Mouse (Mus musculus): ENCODE measurements at regions not wholly inside any gene's neighbourhood (a gene's known extent, or its start where the extent isn't known, plus 50 kb on each side); places are given as distances from the start of the nearest gene placed in this dataset.

DNA sequence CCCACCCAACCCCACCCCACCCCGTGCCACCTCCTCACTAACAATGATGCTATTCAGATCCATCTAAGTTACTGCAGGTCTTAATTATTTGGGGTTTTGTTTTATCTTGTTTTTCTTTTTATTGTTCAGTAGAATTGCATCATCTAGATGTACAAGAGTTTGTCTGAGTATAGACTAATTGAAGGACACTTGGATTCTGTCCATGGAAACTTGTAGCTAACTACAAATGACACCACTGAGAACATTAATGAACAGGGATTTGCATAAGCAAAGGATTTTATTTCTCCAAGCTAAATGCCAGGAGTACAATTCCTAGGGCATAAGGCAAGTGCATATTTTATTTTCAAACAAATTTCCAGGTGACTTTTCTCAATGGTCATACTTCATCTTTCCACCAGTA is 318.4 kb upstream of the Slc7a11 start:
- DNase-seq = no peak

DNA sequence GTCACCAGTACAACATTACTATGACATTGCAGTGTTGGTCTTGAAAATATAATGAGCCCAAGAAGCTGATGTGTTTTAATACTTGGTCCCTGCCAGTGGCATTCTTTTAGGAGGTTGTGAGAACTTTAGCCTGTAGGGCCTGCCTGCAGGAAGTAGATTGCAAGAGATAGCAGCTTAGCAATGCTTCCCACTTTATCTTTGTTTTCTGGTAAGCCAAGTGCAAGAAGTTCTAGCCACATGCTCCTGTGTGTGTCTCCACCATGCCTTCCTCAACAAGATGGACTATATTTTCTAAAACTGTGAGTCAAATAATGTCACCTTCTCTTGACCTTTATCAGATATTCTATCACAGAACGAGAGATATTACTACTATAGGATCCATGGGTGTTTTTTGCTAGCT is 314.7 kb upstream of the Slc7a11 start:
- no peak for DNase-seq

DNA sequence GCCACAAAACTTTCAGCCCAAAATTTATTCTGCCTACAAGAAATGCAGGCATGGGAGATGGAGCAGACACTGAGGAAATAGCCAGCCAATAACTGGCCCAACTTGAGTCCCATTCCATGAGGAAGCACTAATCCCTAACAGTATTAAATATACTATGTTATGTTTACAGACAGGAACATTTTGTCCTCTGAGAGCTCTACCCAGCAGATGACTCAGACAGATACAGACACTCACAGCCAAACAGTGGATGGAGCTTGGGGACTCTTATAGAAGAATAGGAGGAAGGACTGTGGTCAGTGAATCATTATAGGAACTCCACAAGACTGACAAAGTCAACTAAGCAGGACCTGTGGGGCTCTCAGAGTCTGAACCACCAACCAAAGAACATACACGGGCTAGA is 293.8 kb upstream of the Slc7a11 start:
- DNase-seq = no peak

DNA sequence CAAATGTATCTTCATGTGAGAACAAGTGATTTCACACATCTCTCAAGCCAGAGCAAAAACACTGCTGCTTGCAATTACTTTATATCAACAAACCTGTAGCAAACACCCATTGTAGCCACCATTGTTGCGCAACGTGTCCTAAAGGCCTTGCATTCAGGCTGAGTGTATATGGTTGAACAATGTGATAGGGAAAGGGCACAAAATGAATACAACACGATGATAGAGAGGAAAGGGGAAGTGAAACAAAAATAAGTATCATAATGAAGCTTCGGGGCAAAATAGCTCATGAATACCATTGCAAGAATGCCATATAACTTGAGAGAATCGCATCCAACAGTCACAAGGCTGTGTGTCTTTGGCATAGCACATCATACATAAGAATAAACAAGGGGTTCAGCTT is 275.6 kb upstream of the Slc7a11 start:
- DNase-seq = no peak

DNA sequence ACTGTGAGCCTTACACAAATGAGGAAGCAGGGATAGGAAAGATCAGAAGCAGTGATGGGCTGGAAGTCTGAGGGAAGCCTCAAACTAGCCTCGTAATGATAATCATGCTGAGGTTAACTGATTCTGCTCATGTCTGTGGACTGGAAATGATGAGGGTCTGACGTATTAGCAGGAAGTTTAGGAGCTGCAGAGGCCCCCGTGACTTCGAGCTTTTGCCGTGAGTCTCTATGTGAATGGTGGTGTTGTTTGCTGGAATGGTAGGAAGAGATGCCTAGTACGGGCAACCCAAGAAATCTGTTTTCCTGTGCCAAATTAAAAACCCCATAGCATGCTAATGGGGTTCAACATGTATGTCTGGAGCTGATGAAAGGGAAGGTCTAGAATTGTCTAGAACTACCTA is 270.0 kb upstream of the Slc7a11 start:
- DNase-seq = no peak

DNA sequence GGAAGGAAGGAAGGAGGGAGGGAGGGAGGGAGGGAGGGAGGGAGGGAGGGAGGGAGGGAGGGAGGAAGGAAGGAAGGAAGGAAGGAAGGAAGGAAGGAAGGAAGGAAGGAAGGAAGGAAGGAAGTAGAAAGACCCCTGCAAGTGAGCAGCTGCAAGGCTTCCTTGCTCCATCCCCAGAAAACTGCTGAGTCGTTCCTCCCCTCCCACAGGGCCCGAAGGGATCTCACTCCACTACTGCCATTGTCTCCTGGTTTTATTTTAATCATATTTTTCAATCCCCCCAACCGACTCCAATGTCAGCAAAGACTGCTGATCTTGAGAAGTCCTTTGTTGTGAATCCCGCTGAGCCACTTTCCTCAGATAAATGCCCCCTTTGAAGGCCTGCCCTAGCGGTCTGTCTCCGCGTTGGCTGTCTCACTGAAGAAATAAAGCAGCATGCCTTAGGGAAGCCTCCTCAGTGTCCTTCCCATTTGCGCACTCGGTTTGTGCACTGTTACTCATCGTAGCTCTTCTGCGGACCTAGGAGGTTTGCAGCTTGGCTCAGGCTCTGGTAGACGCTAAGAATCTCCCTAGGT is 266.1 kb upstream of the Slc7a11 start:
- DNase-seq = no peak

DNA sequence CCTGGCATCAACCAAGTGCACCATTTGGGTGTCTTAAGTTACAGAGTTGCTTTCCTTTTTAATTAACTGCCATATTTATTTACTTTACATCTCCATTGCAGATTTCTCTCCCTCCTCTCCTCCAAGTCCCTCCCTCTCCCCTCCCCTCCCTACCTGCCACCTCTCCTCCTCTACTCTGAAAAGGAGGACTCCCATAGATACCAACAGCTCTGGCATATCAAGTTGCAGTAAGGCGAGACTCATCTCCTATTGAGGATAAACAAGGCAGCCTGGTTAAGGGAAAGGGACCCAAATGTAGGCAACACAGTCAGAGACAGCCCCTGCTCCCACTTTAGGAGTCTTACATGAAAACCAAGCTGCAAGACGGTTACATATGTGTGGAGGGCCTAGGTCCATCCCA is 263.3 kb upstream of the Slc7a11 start:
- DNase-seq = no peak

DNA sequence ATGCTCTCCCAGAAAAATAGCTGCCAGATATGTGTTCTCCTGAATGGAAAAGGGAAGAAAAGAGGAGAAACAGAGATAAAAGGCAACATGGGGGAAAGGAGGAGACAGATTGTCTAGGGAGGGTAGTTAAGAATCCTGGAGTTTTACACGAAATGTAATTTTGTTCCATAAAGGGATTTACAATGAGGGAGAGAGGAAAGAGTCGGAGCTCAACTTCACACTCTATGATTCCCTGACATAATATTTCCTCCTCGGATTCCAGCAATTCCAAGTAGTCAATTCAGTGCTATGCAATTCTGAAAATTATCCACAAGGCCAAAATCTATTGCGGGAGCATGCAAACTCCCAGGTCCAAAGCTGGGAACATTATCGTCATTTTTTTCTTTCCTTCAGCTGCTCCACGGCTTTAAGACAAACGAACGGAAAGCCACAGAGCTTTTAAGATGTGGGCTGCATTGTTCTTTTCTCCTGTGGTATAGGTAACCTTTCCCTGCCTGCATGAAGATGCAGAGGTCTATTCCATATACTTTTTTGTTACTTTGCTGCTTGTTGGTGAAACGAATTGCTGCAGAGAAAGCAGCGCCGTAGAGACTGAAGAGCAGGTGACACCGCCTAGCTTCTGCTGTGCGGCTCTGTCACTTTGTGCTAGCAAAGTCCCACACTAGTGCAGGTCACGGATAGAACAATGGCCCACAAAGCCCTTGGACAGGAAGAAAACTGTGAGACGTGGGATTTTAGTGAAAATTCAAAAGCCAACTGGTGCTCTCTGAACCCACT is 251.7 kb upstream of the Slc7a11 start:
- DNase-seq = no peak

DNA sequence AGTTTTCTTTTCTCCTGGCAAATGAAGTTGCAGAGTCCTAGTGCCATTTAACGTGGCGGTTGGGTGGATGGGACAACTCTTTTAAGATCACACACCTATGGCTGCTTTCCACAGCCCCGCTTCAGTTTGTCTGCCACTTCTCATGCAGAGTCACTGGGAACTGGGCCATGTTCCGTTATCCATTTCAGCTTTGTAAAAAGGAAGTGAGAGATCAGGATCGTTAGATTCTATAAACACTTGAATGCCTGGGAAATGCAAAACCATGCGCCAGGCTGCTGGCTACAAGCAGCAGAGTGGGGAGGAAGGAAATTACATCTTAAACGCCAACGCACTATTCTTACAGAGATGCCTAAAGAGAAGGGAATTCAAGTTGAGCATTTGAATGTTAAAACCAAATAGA is 251.1 kb upstream of the Slc7a11 start:
- DNase-seq = no peak

DNA sequence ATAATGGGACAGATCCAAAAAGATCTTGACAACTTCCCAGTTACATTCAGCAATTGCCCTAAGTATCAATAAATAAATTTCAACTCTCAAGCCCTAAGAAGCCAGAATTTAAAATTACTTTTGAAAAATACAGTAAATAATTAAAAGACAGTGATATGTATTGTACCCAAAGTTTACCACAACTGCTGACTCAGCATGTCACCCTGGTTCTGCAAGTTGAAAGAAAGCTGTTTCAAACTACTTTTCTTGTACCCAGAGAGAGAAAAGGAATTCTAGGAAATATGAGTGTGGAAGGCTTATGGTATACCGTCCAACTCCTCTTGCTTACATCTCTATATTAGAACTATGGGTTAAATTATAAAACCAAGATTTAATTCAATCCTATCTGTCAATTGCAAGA is 248.9 kb upstream of the Slc7a11 start:
- no peak for DNase-seq

DNA sequence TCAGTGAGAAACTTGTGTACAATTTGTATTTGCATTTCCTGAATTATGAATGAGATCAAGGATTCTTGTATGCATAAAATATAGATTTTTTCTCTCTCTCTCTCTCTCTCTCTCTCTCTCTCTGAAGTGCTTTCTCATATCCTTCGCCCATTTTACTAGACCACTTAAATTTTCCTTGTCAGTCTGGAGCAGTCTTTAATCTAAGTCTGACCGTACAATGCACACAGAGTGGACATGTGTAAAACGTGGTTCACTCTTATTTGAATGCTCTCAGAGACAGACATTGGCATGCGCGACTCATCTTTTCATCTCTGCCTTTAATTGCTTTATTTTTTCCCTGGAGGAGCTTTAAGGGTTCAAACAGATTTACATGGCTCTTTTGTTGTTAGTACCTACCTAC is 247.3 kb upstream of the Slc7a11 start:
- DNase-seq = no peak

DNA sequence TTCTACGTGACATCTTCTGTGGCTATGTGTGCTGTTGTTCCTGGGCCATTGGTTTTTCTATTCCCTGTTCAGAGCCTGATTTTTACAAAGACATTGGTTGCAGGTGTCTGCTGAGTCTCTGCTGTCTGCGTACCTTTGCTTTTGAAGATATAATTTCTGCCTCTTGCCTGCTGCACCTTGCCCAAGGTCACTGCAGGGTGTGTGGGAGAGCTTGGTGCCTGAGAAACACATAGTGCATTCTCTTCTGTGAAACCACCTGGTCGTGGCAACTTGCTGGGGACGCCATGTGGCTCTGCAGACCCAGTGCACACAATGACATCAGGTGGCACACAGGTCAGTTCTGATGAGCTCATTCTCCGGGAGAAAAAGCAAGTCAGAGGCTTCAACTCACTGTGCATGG is 246.0 kb upstream of the Slc7a11 start:
- DNase-seq = no peak

DNA sequence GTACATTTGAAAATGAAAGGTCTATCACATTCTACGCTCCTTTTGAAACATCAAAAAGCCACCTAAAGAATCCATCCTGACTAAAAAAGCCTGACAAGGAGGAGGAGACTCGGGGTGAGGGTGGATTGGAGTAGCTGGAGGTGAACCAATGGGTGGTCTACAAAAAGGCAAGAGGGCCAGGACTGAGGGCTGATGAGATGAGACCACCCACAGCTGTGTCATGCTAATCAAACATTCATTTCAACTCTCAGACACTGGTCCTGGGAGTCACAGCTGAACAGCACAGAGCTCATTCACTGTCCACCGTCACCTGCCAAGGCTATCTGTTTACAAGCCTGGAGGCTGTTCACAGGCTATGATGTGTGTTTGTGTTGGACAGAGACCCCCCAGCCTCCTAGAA is 244.3 kb upstream of the Slc7a11 start:
- DNase-seq = no peak

DNA sequence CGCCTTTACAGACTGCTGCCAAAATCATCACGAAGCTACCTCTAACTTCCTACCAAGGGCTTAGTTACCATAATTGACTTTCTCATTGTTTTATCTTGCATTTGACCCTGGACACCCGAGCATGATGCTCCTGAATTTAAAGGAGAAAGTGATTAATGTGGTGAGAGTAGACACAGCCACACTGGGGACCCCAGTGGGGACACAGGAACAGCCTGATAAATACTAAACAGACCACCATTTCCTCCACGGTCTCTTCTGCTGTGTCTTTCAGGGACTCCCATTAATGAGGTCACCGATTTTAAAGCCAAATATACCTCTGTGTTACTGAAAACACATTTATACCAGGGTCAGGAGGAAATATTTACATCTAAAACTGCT is 235.2 kb upstream of the Slc7a11 start:
- no peak for DNase-seq

DNA sequence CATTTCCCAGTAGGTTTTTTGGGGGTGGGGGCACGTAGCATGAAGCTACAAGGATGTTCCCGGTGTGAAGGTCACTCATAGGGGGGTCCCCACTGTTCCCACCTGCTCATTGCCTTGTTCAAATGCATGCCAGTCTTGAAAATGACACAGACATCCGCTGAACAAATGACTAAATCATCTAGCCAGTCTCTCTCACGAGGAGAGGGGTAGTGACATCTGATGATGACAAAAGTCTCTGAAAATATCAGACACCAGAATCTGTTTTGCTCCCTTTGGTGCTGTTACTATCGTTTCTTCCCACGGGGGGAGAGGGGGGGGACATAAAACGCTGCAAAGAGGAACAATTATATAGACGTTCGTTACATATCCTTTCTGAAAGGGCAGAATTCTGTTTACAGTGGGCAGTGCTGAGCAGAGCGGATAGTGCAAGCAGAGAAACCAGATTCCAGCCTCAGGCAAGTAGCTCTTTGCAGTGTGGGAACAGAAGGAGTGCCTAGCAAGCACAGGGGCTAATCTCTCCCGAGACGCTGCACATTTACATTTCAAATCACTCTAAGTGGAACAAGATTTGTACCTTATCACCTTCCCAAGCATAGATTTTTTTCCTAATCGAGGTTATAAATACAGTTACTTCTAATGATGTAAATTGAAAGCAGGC is 234.7 kb upstream of the Slc7a11 start:
- no peak for DNase-seq

DNA sequence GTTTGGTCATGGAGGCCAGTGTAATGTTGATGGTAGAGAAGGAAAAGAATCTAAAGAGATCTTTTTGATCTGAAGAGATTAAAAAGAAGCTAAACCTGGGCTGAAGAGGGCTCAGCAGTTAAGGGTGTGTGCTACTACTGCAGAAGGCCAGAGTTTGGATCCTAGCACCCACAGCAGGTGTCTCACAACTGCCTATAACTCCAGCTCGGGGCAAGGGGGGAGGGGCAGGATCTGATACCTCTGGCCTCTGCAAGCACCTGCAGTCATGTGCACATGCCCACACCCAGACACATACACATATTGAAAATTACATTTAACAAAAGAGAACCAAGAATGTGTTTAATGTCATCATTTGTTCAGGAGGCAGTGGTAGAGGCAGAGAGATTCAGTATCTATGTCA is 232.4 kb upstream of the Slc7a11 start:
- DNase-seq = no peak

DNA sequence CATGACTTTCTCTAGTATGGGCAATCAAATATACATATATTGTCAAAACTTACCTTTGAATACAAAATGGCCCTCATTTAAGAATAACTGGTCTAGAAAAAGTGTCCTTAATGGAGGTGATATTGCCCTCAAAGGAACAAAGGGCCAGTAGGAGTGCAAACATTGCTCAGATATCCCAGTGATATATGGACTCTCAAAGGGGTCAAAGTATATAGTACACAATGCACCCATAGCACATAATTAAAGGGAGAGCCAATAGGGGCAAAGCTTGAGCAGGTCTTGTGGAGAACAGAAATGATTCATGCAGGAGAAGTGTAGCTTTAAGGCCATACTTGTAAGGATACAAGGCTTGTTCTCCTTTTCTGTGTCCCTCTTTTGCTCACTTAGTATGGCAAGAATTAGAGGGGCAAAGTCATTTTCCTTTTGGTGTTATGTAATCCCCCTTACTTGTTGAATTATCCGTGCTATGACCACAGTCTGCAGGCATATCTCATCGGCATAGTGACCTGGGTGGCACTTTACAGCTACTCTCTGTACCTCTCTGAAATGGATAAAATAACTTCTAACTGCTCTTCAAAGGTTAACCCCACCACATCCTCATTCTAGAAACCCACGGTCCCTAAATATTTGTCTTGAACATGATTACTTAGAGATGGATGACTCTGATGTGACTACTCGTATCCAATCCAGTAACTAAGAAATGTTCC is 231.6 kb upstream of the Slc7a11 start:
- no peak for DNase-seq

DNA sequence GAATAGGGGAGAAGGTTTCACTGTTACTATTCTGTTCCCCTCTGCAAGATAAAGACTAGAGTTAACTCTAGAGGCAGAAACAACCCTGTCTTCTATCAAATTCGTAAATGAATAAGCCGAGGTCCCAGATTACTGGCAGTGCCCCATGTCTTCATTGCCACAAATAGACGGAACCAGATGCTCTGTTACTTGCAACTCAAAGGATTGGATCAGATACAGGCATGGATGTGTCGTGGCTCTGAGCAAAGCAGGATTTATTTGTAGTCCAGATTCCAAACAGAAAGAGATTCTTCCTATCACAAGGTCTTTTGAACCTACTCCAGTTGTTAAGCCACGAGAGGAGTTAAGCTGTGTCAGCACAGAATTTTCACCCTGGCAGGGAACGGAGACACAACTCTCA is 221.9 kb upstream of the Slc7a11 start:
- DNase-seq = no peak

DNA sequence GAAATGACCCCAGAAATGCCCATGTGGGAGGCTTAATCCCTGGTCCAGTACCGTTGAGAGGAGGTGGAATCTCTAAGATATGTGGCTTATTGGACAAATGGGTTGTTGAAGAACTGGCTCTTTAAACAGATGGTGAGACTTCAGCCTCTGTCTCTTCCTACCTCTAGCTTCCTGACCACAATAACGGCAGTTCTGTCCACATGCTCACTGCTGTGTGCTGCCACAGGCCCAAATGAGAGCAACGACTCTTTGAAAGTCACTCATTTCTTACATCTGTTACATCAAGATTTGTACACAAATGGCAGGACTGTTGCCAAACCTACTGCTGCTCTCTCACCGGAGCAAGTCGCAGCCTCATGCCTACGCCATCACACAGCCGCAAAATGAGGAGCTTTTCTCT is 217.6 kb upstream of the Slc7a11 start:
- DNase-seq = no peak

DNA sequence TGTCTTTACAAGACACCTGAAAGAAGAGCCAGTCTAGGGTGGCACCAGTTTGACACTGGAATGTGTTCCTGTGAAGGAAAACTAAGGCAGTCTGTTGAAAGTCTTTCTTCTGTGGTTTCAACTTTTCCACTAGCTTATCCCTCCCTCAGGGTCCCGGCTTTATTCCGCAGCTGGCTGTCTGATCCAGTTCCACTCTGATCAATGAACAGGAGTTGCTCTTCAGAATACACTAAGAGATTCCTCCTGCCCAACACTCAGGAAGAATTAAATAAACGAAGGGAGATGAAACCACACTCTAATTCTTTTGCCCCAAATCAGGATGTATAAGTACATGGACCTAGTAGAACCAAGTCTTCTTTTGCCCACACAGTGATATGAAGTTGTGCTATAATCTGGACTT is 217.2 kb upstream of the Slc7a11 start:
- no peak for DNase-seq

DNA sequence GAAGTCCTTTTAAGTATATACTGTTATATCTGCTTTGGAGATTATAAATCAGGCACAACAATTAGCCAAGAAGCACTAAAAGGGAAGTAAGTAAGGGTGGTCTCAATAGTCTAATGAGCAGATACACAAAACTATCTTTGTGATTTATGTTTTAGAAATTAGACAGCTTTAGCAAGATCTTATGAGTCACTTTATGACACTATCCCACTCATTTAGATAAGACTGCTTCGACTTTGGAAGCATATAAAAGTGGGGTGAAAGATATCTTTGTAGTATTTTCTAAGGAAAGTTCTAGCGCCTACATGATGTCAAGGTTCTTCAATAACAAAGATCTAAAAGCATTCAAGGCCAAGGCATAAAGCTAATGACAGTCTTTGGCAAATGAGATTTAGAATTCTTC is 214.5 kb upstream of the Slc7a11 start:
- DNase-seq = no peak

DNA sequence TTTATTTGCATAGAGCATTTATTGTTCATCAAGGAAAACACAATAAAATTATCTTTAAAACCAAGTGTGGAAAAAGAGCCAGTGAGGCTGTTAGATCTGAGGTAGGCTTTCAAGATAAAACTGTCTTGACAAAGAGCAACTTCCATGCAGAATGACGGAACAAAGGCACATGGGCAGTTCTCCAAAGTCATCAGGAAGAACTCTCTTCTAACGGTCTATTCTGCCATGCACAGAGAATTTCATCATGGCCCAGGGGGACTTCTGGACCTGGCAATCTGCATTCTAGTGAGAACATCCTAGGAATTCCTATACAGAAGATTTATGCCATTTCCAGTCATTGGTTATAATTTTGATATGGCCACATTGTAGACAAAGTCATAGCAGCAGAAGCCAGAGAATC is 211.0 kb upstream of the Slc7a11 start:
- no peak for DNase-seq

DNA sequence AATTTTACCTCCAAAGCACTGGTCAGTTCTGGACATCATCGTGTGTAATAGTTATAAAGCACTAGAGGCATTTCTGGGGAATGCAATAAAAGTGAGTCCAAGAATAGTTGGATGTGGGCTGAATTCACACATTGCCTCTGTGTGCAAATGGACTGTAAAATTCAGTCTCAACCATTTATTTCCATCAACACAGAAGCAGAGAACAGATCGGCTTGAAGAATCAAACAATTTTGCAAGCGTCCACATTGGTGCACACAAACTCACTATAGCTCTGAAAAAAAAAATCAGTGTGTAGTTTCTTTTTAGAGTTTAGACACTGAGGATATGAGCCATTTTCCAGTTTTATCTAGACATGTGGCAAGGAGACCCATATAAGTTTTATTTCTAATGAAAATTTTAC is 208.9 kb upstream of the Slc7a11 start:
- DNase-seq = no peak

DNA sequence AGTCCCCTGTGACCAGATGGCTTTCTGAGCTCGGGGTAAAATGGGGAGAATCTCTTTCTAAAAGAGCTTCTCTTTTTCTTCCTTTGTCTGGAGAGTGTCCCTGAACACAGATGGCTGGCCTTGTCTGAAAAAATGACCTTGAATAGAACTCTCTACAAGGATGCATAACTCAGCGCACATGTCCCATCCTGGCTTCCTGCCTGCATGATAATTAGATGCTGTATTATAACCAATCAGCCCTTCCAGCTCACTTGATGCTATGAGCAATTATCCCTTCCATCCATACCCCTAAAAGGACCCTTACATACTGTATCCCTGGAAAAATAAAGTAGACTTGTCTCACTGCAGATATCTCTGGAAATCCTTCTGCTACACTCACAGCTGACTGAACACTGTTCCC is 199.7 kb upstream of the Slc7a11 start:
- no peak for DNase-seq

All from kidney, postnatal 14 days (tissue).